Mouse (Mus musculus) myocyte (in vitro differentiated cells): ENCODE measurements around the gene Pyroxd2.

Experiments
- E2F4 ChIP-seq: IDR thresholded peaks from one replicate; pipeline ENCODE4 v1.6.1; 2011; ENCODE audit warnings: mild to moderate bottlenecking, control low read depth, moderate library complexity; ENCODE audit not compliant: insufficient read depth
- MAX ChIP-seq: IDR thresholded peaks from one replicate; pipeline ENCODE4 v1.6.1; 2011; ENCODE audit warnings: low read depth, mild to moderate bottlenecking, control low read depth
- POLR2A ChIP-seq: IDR thresholded peaks from one replicate; pipeline ENCODE4 v1.6.1; 2011; ENCODE audit warnings: low read depth, mild to moderate bottlenecking, control low read depth, moderate library complexity; ENCODE audit not compliant: insufficient read length
- POLR2AphosphoS2 ChIP-seq: IDR thresholded peaks from one replicate; pipeline ENCODE4 v1.6.1; 2011; ENCODE audit warnings: low read depth, control low read depth; ENCODE audit not compliant: insufficient read length
- REST ChIP-seq: IDR thresholded peaks from one replicate; pipeline ENCODE4 v1.6.1; 2011; ENCODE audit warnings: mild to moderate bottlenecking, control low read depth, moderate library complexity; ENCODE audit not compliant: insufficient read depth, insufficient read length

DNA sequence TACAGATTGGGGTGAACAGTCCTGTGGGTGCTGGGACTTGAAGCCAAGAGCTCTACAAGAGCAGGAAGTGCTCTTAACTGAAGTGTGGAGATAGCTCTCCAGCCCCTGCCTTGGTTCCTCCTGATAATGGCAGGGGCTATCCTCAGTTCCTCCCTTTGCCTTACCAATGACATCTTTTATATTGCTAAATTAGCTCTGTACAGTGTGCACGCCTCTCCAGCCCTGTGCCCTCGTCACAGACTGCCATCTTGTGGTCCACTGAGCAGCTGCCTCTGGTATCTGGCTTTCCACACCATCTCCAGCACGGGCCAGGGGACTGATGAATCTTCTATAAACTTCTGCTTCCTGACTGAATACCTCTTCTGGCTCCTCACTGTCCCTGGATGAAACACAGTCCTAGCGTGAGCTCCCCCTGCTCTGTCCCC lies 8.4 kb downstream of the Pyroxd2 start:
- TF ChIP-seq POLR2A (no peak), MAX (no peak), REST (no peak), E2F4 (no peak), POLR2AphosphoS2 (no peak)
